ENCODE assay signal across 8 mouse cellular contexts in genomic region chr19:46357344-46358280, GRCm38 (mm10). TPM values are rescaled to one million over a fixed set of nuclear protein-coding genes. Genes with fewer than 3 reads are reported as not detected.
DNase-seq lines count a peak whose midpoint lies in the region; ATAC-seq and TF ChIP-seq lines count a peak whose summit lies in the region.

No protein-coding gene starts in this region.

- peaks cover 19% of the 10 kb centered on the region for H3K4me1 ChIP-seq in thymus, adult 2 months (replicated peaks; ENCODE audit: control insufficient read depth, insufficient read depth, low read length)
- peaks cover 3% of the 10 kb centered on the region; the same call in 1 of the 2 replicates for H3K4me1 ChIP-seq in heart, embryonic 12.5 days (replicated peaks)
- peaks cover 11% of the 10 kb centered on the region; the same call in 1 of the 2 replicates for H3K4me1 ChIP-seq in limb, embryonic 12.5 days (replicated peaks)
- peaks cover 13% of the 10 kb centered on the region for H3K4me1 ChIP-seq in midbrain, embryonic 13.5 days (replicated peaks)

- H3K27ac ChIP-seq in thymus, adult 2 months (ENCODE audit: control insufficient read depth, insufficient read depth, low read length) = no peak overlapping the region
- H3K27ac ChIP-seq in heart, embryonic 12.5 days (ENCODE audit: poor library complexity, severe bottlenecking) = no peak overlapping the region
- no peak overlapping the region for H3K27ac ChIP-seq in limb, embryonic 12.5 days
- no peak overlapping the region for H3K27ac ChIP-seq in midbrain, embryonic 13.5 days

- H3K27me3 ChIP-seq in thymus, adult 2 months (ENCODE audit: control insufficient read depth, insufficient read depth, low read length) = no peaks in the 10 kb centered on the region
- peaks cover 23% of the 10 kb centered on the region for H3K27me3 ChIP-seq in heart, embryonic 12.5 days (replicated peaks)
- peaks cover 28% of the 10 kb centered on the region for H3K27me3 ChIP-seq in limb, embryonic 12.5 days
- H3K27me3 ChIP-seq in midbrain, embryonic 13.5 days = peaks cover 19% of the 10 kb centered on the region

- no peaks in the 10 kb centered on the region for H3K36me3 ChIP-seq in thymus, adult 2 months (ENCODE audit: control insufficient read depth, insufficient read depth, low read length)
- H3K36me3 ChIP-seq in heart, embryonic 12.5 days = no peaks in the 10 kb centered on the region
- no peaks in the 10 kb centered on the region for H3K36me3 ChIP-seq in limb, embryonic 12.5 days
- H3K36me3 ChIP-seq in midbrain, embryonic 13.5 days = no peaks in the 10 kb centered on the region

- no peak overlapping the region; the same call in 1 of the 2 replicates for H3K9ac ChIP-seq in heart, embryonic 12.5 days
- H3K9ac ChIP-seq in limb, embryonic 12.5 days (replicated peaks) = peak overlapping the region; percentile 60; the same call in 1 of the 2 replicates
- H3K9ac ChIP-seq in midbrain, embryonic 13.5 days (replicated peaks) = peak overlapping the region; percentile 77

- no peak for TF ChIP-seq POLR2A in thymus, adult 2 months (IDR thresholded peaks at IDR 0.05; ENCODE audit: control insufficient read depth, extremely low read depth, insufficient read depth, low read length, poor library complexity)

- peak overlapping the region; percentile 87 for H3K4me2 ChIP-seq in heart, embryonic 12.5 days
- H3K4me2 ChIP-seq in limb, embryonic 12.5 days = peak overlapping the region; percentile 84
- H3K4me2 ChIP-seq in midbrain, embryonic 13.5 days (replicated peaks) = peak overlapping the region; percentile 80

- intact Hi-C loops in left cerebral cortex, postnatal 4 days (cut with DNase I) = no loop called here

- 1% methylated on average over 25 of the region's 25 CpGs for WGBS in thymus, adult 2 months
- 16% methylated on average over 25 of the region's 25 CpGs for WGBS in heart, embryonic 12.5 days
- whole genome bisulfite sequencing in limb, embryonic 12.5 days = 19% methylated on average over 25 of the region's 25 CpGs
- 20% methylated on average over 25 of the region's 25 CpGs for WGBS in midbrain, embryonic 13.5 days

- 0 out of 2 replicates have a peak, but pooled peaks have one; percentile 41 for ATAC-seq in heart, embryonic 12.5 days (ENCODE audit: insufficient number of reproducible peaks, low FRiP score)
- ATAC-seq in limb, embryonic 12.5 days (ENCODE audit: insufficient number of reproducible peaks, insufficient read depth, low FRiP score, low TSS enrichment, low read depth) = no peak
- ATAC-seq in midbrain, embryonic 13.5 days = no peak; the same call in 1 of the 2 replicates

- H3K9me3 ChIP-seq in heart, embryonic 12.5 days (replicated peaks) = no peaks in the 10 kb centered on the region
- no peaks in the 10 kb centered on the region for H3K9me3 ChIP-seq in limb, embryonic 12.5 days
- no peaks in the 10 kb centered on the region for H3K9me3 ChIP-seq in midbrain, embryonic 13.5 days

- TF ChIP-seq CTCF in thymus, adult 2 months (IDR thresholded peaks at IDR 0.05; ENCODE audit: borderline replicate concordance, control insufficient read depth, extremely low read depth, insufficient read depth, low read length, poor library complexity) = no peak

- peak; percentile 24 for DNase-seq in thymus, adult 2 months
- DNase-seq in thymus, adult 18-20 months = no peak
- no peak for DNase-seq in urinary bladder, postnatal 4 days (ENCODE audit: low spot score in 2 of 2)
- DNase-seq in left cerebral cortex, postnatal 4 days = no peak
- no peak for DNase-seq in adrenal gland, postnatal 10 days

- H3K4me3 ChIP-seq in thymus, adult 2 months (ENCODE audit: control insufficient read depth, insufficient read depth, low read length) = peak overlapping the region; percentile 44
- H3K4me3 ChIP-seq in heart, embryonic 12.5 days = peak overlapping the region; percentile 61
- peak overlapping the region; percentile 52 for H3K4me3 ChIP-seq in limb, embryonic 12.5 days (replicated peaks)
- peak overlapping the region; percentile 56 for H3K4me3 ChIP-seq in midbrain, embryonic 13.5 days (replicated peaks)

RNA-seq across cellular contexts. Expression of gene 2310034G01Rik, which starts 7.5 kb away (rescaled TPM):
- 0.38 and 0.43 TPM in 2 replicates for polyA plus RNA-seq in thymus, adult 2 months (2012; rRNA removed)
- polyA plus RNA-seq in heart, embryonic 12.5 days (2016; fragmentation: Nextera tagmentation; extraction: Ambion mirVana) = 0.36 and 1.2 TPM in 2 replicates
- polyA plus RNA-seq in limb, embryonic 12.5 days (2016; fragmentation: Nextera tagmentation; extraction: Ambion mirVana) = 2.3 TPM in 2 replicates
- polyA plus RNA-seq in midbrain, embryonic 13.5 days (2015; fragmentation: Nextera tagmentation; extraction: Ambion mirVana) = 1.7 TPM in 2 replicates
- total RNA-seq in left cerebral cortex, postnatal 4 days (2021) = under 1 TPM; 0.42 to 0.82 TPM
- total RNA-seq in adrenal gland, postnatal 10 days (2021) = under 1 TPM; 0.33 to 0.58 TPM

RNA-seq across cellular contexts. Expression of gene Mfsd13a, which starts 16.7 kb away (rescaled TPM):
- polyA plus RNA-seq in thymus, adult 2 months (2012; rRNA removed) = 16.8 and 20.6 TPM in 2 replicates
- 4.3 and 4.4 TPM in 2 replicates for polyA plus RNA-seq in heart, embryonic 12.5 days (2016; fragmentation: Nextera tagmentation; extraction: Ambion mirVana)
- polyA plus RNA-seq in limb, embryonic 12.5 days (2016; fragmentation: Nextera tagmentation; extraction: Ambion mirVana) = 3.8 and 4.4 TPM in 2 replicates
- 7.8 and 9.2 TPM in 2 replicates for polyA plus RNA-seq in midbrain, embryonic 13.5 days (2015; fragmentation: Nextera tagmentation; extraction: Ambion mirVana)
- total RNA-seq in left cerebral cortex, postnatal 4 days (2021) = 10 to 100 TPM; 16.8 to 18.3 TPM
- total RNA-seq in adrenal gland, postnatal 10 days (2021) = 1 to 10 TPM; 4.6 to 7.4 TPM

RNA-seq across cellular contexts. Expression of gene Cuedc2, which starts 19.1 kb away (rescaled TPM):
- 85.4 and 105 TPM in 2 replicates for polyA plus RNA-seq in thymus, adult 2 months (2012; rRNA removed)
- polyA plus RNA-seq in heart, embryonic 12.5 days (2016; fragmentation: Nextera tagmentation; extraction: Ambion mirVana) = 97.7 and 116 TPM in 2 replicates
- 165 and 176 TPM in 2 replicates for polyA plus RNA-seq in limb, embryonic 12.5 days (2016; fragmentation: Nextera tagmentation; extraction: Ambion mirVana)
- polyA plus RNA-seq in midbrain, embryonic 13.5 days (2015; fragmentation: Nextera tagmentation; extraction: Ambion mirVana) = 290 TPM in 2 replicates
- total RNA-seq in left cerebral cortex, postnatal 4 days (2021) = 100 to 1,000 TPM; 221 to 222 TPM
- total RNA-seq in adrenal gland, postnatal 10 days (2021) = 10 to 100 TPM; 78.9 to 90.4 TPM

RNA-seq across cellular contexts. Expression of gene Fbxl15, which starts 29.6 kb away (rescaled TPM):
- 13.5 and 15.2 TPM in 2 replicates for polyA plus RNA-seq in thymus, adult 2 months (2012; rRNA removed)
- 9.9 and 10.0 TPM in 2 replicates for polyA plus RNA-seq in heart, embryonic 12.5 days (2016; fragmentation: Nextera tagmentation; extraction: Ambion mirVana)
- 14.3 and 14.4 TPM in 2 replicates for polyA plus RNA-seq in limb, embryonic 12.5 days (2016; fragmentation: Nextera tagmentation; extraction: Ambion mirVana)
- polyA plus RNA-seq in midbrain, embryonic 13.5 days (2015; fragmentation: Nextera tagmentation; extraction: Ambion mirVana) = 40.8 and 44.2 TPM in 2 replicates
- total RNA-seq in left cerebral cortex, postnatal 4 days (2021) = 10 to 100 TPM; 22.3 to 23.4 TPM
- 10 to 100 TPM in 1 of 2 experiments, 1 to 10 TPM in 1; 8.9 to 10.5 TPM for total RNA-seq in adrenal gland, postnatal 10 days (2021)

RNA-seq across cellular contexts. Expression of gene Psd, which starts 30.7 kb away (rescaled TPM):
- polyA plus RNA-seq in thymus, adult 2 months (2012; rRNA removed) = 1.5 and 1.6 TPM in 2 replicates
- 12.0 and 13.4 TPM in 2 replicates for polyA plus RNA-seq in heart, embryonic 12.5 days (2016; fragmentation: Nextera tagmentation; extraction: Ambion mirVana)
- polyA plus RNA-seq in limb, embryonic 12.5 days (2016; fragmentation: Nextera tagmentation; extraction: Ambion mirVana) = 2.8 and 3.0 TPM in 2 replicates
- polyA plus RNA-seq in midbrain, embryonic 13.5 days (2015; fragmentation: Nextera tagmentation; extraction: Ambion mirVana) = 61.7 and 69.0 TPM in 2 replicates
- 100 to 1,000 TPM; 670 to 671 TPM for total RNA-seq in left cerebral cortex, postnatal 4 days (2021)
- total RNA-seq in adrenal gland, postnatal 10 days (2021) = 10 to 100 TPM in 1 of 2 experiments, 1 to 10 TPM in 1; 8.2 to 11.9 TPM
